Mouse (Mus musculus) embryonic fibroblast, embryonic 13.5 days (primary cell): Measurements from ENCODE around the gene Ccdc155.

Experiments
- CTCF ChIP-seq: IDR thresholded peaks from 2 replicates; pipeline ENCODE4 v1.5.1; 2011; ENCODE audit warnings: mild to moderate bottlenecking, control low read depth, low read length, moderate library complexity, borderline replicate concordance; ENCODE audit not compliant: insufficient read depth
- POLR2A ChIP-seq: IDR thresholded peaks from 2 replicates; pipeline ENCODE4 v1.6.1; 2011; ENCODE audit warnings: low read depth, mild to moderate bottlenecking, control low read depth, low read length, moderate library complexity

DNA sequence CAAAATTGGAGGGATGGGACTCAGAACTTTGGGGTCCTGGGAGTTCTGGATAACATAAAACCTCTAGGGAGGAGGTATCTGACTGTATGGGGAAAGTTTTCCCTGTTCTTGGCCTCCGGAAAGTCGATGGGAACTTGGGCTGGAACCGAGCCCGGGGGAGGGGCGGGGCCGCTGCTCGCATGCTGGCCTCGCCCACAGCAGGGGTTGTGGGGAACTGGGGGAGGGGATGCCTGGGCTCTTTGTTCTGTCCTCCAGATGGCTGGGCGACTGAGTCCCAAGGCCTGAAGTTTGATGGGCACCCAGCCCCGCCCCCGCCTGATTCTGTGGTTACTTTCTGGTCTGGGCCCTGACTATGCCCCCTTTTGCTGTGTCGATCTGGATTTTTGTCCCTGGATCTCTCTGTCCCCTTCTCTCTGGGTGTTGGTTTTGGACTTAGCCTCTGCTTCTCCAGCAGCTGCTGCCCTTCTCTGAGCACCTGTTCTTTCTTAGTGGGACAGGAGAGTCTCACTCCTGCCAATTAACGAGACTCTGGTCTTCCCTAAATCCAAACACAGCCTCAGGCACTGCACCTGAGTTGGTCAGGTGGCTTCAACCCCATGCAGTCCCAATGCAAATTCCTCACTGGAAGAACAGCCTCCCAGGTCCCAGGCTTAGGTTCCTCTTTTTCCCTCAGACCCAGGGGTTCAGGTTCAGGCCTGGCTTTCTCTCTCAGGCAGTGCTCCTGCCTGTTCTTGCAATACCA, 11.9 kb upstream of the Ccdc155 start:
- TF ChIP-seq CTCF (no peak), POLR2A (peak; percentile 23)
